Mouse (Mus musculus): Measurements from ENCODE around the gene Skp2. TPM values are rescaled to one million over a fixed set of nuclear protein-coding genes. Genes with fewer than 3 reads are reported as not detected.
A peak's percentile ranks its signal among the peaks of the same experiment; 100 is the strongest.

The Skp2 gene
- polyA plus RNA-seq, 1 experiment from 2014 or later = 178 TPM

- H3K4me1 ChIP-seq (ENCODE audit: control insufficient read depth, insufficient read depth, low read length) = no peaks in the 10 kb centered on the region
- peak overlapping the region; percentile 64 for H3K4me3 ChIP-seq (ENCODE audit: low read depth, low read length)
- no peaks in the 10 kb centered on the region for H3K27me3 ChIP-seq (ENCODE audit: control insufficient read depth, insufficient read depth, low read length)
- ATAC-seq (replicated peaks; ENCODE audit: insufficient number of reproducible peaks, low FRiP score, low TSS enrichment, low read depth) = peak; percentile 93
- peak; percentile 57 for DNase-seq (ENCODE audit: low spot score)
- peak overlapping the region; percentile 74 for H3K9ac ChIP-seq (replicated peaks; ENCODE audit: low read length)
- H3K4me2 ChIP-seq (ENCODE audit: low read depth, low read length) = peak overlapping the region; percentile 73
- H3K36me3 ChIP-seq (replicated peaks; ENCODE audit: control insufficient read depth, insufficient read depth, low read depth, low read length) = peaks cover 9% of the 10 kb centered on the region
- WGBS = under 1% methylated on average over 33 of the region's 37 CpGs
- peak overlapping the region; percentile 31; the same call in 1 of the 2 replicates for H3K27ac ChIP-seq (replicated peaks; ENCODE audit: low read depth, low read length)
- no peaks in the 10 kb centered on the region for H3K9me3 ChIP-seq (replicated peaks; ENCODE audit: control insufficient read depth, low read length)
Measured at GRCm38 (mm10) chr15:9140684-9141171, 14.5 kb downstream of the Skp2 start.

GRCm38 (mm10) chr15:9140252-9140680 lies 15.0 kb downstream of the Skp2 start, which contains the start of gene Lmbrd2:
Gene Lmbrd2, plus strand, starts transcription at chr15:9140550.
- Histone ChIP-seq H3K9ac (replicated peaks; ENCODE audit: low read length) (peak within 1 kb of the TSS; percentile 74), H3K27me3 (ENCODE audit: control insufficient read depth, insufficient read depth, low read length) (no peaks in the 10 kb centered on the region), H3K27ac (replicated peaks; ENCODE audit: low read depth, low read length) (peak within 1 kb of the TSS; percentile 31; the same call in 1 of the 2 replicates), H3K4me2 (ENCODE audit: low read depth, low read length) (peak within 1 kb of the TSS; percentile 73), H3K4me3 (ENCODE audit: low read depth, low read length) (peak within 1 kb of the TSS; percentile 64), H3K36me3 (replicated peaks; ENCODE audit: control insufficient read depth, insufficient read depth, low read depth, low read length) (peaks cover 9% of the 10 kb centered on the region), H3K4me1 (ENCODE audit: control insufficient read depth, insufficient read depth, low read length) (no peaks in the 10 kb centered on the region), H3K9me3 (replicated peaks; ENCODE audit: control insufficient read depth, low read length) (no peaks in the 10 kb centered on the region)
- under 1% methylated on average over 34 of the region's 34 CpGs for WGBS
- DNase-seq (ENCODE audit: low spot score) (peak; percentile 98), ATAC-seq (replicated peaks; ENCODE audit: insufficient number of reproducible peaks, low FRiP score, low TSS enrichment, low read depth) (peak; percentile 98)

- peak overlapping the region; percentile 69 for H3K9ac ChIP-seq (replicated peaks; ENCODE audit: low read length)
- H3K4me3 ChIP-seq (ENCODE audit: low read depth, low read length) = peak overlapping the region; percentile 64
- H3K27ac ChIP-seq (replicated peaks; ENCODE audit: low read depth, low read length) = no peak overlapping the region
- no peak for DNase-seq (ENCODE audit: low spot score)
- no peaks in the 10 kb centered on the region for H3K9me3 ChIP-seq (replicated peaks; ENCODE audit: control insufficient read depth, low read length)
- no peak for ATAC-seq (replicated peaks; ENCODE audit: insufficient number of reproducible peaks, low FRiP score, low TSS enrichment, low read depth)
- H3K4me1 ChIP-seq (ENCODE audit: control insufficient read depth, insufficient read depth, low read length) = no peaks in the 10 kb centered on the region
- H3K4me2 ChIP-seq (ENCODE audit: low read depth, low read length) = peak overlapping the region; percentile 60
- 30% methylated on average over 10 of the region's 10 CpGs for WGBS
- peaks cover 9% of the 10 kb centered on the region for H3K36me3 ChIP-seq (replicated peaks; ENCODE audit: control insufficient read depth, insufficient read depth, low read depth, low read length)
- no peaks in the 10 kb centered on the region for H3K27me3 ChIP-seq (ENCODE audit: control insufficient read depth, insufficient read depth, low read length)
Measured at GRCm38 (mm10) chr15:9139447-9139846, 15.8 kb downstream of the Skp2 start.

GRCm38 (mm10) chr15:9134891-9135507 lies 20.2 kb downstream of the Skp2 start:
- ATAC-seq (replicated peaks; ENCODE audit: insufficient number of reproducible peaks, low FRiP score, low TSS enrichment, low read depth) = no peak
- DNase-seq (ENCODE audit: low spot score) = peak; percentile 48
- no peaks in the 10 kb centered on the region for H3K9me3 ChIP-seq (replicated peaks; ENCODE audit: control insufficient read depth, low read length)
- no peak overlapping the region for H3K4me2 ChIP-seq (ENCODE audit: low read depth, low read length)
- WGBS = 60% methylated on average over 6 of the region's 6 CpGs
- H3K36me3 ChIP-seq (replicated peaks; ENCODE audit: control insufficient read depth, insufficient read depth, low read depth, low read length) = peaks cover 9% of the 10 kb centered on the region
- H3K4me3 ChIP-seq (ENCODE audit: low read depth, low read length) = no peak overlapping the region
- H3K27ac ChIP-seq (replicated peaks; ENCODE audit: low read depth, low read length) = no peak overlapping the region
- no peaks in the 10 kb centered on the region for H3K27me3 ChIP-seq (ENCODE audit: control insufficient read depth, insufficient read depth, low read length)
- no peak overlapping the region for H3K9ac ChIP-seq (replicated peaks; ENCODE audit: low read length)
- no peaks in the 10 kb centered on the region for H3K4me1 ChIP-seq (ENCODE audit: control insufficient read depth, insufficient read depth, low read length)

- Histone ChIP-seq H3K4me1 (ENCODE audit: control insufficient read depth, insufficient read depth, low read length) (no peaks in the 10 kb centered on the region), H3K27me3 (ENCODE audit: control insufficient read depth, insufficient read depth, low read length) (no peaks in the 10 kb centered on the region), H3K9me3 (replicated peaks; ENCODE audit: control insufficient read depth, low read length) (no peaks in the 10 kb centered on the region), H3K4me3 (ENCODE audit: low read depth, low read length) (no peak overlapping the region), H3K36me3 (replicated peaks; ENCODE audit: control insufficient read depth, insufficient read depth, low read depth, low read length) (peaks cover 10% of the 10 kb centered on the region), H3K27ac (replicated peaks; ENCODE audit: low read depth, low read length) (no peak overlapping the region), H3K9ac (replicated peaks; ENCODE audit: low read length) (no peak overlapping the region), H3K4me2 (ENCODE audit: low read depth, low read length) (no peak overlapping the region)
- DNase-seq (ENCODE audit: low spot score) (no peak), ATAC-seq (replicated peaks; ENCODE audit: insufficient number of reproducible peaks, low FRiP score, low TSS enrichment, low read depth) (no peak)
- 86% methylated on average over 13 of the region's 13 CpGs for WGBS
Measured at GRCm38 (mm10) chr15:9132693-9133443, 22.4 kb downstream of the Skp2 start.

DNA sequence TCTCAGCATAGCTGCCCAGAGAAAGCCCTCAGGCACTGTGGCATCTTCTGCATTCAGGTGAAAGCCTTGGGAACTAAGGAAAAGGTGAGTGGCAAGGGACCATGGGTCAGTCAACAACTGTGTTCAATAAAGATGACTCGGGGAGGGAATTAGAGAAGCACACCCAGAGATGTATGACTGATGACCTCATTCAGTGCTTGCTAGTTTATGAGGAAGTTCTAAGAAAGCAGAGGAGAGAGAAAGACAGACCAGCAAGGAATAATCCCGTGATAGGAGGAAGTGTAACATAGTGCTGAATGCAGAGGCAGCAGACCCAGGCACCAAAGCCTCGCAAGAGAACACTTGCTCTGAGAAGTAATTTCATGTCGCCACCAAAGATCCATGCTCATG lies 23.7 kb downstream of the Skp2 start:
- H3K4me2 ChIP-seq (ENCODE audit: low read depth, low read length) = no peak overlapping the region
- ATAC-seq (replicated peaks; ENCODE audit: insufficient number of reproducible peaks, low FRiP score, low TSS enrichment, low read depth) = no peak
- H3K27ac ChIP-seq (replicated peaks; ENCODE audit: low read depth, low read length) = no peak overlapping the region
- no peaks in the 10 kb centered on the region for H3K27me3 ChIP-seq (ENCODE audit: control insufficient read depth, insufficient read depth, low read length)
- no peak overlapping the region for H3K4me3 ChIP-seq (ENCODE audit: low read depth, low read length)
- 83% methylated on average over 4 of the region's 4 CpGs for WGBS
- H3K9ac ChIP-seq (replicated peaks; ENCODE audit: low read length) = no peak overlapping the region
- no peaks in the 10 kb centered on the region for H3K9me3 ChIP-seq (replicated peaks; ENCODE audit: control insufficient read depth, low read length)
- no peaks in the 10 kb centered on the region for H3K4me1 ChIP-seq (ENCODE audit: control insufficient read depth, insufficient read depth, low read length)
- H3K36me3 ChIP-seq (replicated peaks; ENCODE audit: control insufficient read depth, insufficient read depth, low read depth, low read length) = peaks cover 7% of the 10 kb centered on the region
- no peak for DNase-seq (ENCODE audit: low spot score)

GRCm38 (mm10) chr15:9130772-9131498 lies 24.3 kb downstream of the Skp2 start:
- H3K4me2 ChIP-seq (ENCODE audit: low read depth, low read length) = no peak overlapping the region
- no peak overlapping the region for H3K4me3 ChIP-seq (ENCODE audit: low read depth, low read length)
- no peak overlapping the region for H3K9ac ChIP-seq (replicated peaks; ENCODE audit: low read length)
- H3K27me3 ChIP-seq (ENCODE audit: control insufficient read depth, insufficient read depth, low read length) = no peaks in the 10 kb centered on the region
- 76% methylated on average over 9 of the region's 9 CpGs for WGBS
- ATAC-seq (replicated peaks; ENCODE audit: insufficient number of reproducible peaks, low FRiP score, low TSS enrichment, low read depth) (no peak), DNase-seq (ENCODE audit: low spot score) (peak; percentile 41)
- H3K9me3 ChIP-seq (replicated peaks; ENCODE audit: control insufficient read depth, low read length) = no peaks in the 10 kb centered on the region
- no peak overlapping the region for H3K27ac ChIP-seq (replicated peaks; ENCODE audit: low read depth, low read length)
- peaks cover 4% of the 10 kb centered on the region for H3K36me3 ChIP-seq (replicated peaks; ENCODE audit: control insufficient read depth, insufficient read depth, low read depth, low read length)
- H3K4me1 ChIP-seq (ENCODE audit: control insufficient read depth, insufficient read depth, low read length) = no peaks in the 10 kb centered on the region
